Mouse (Mus musculus): Measurements from ENCODE around the gene Btbd35f13.
"Not testable (repeated sequence)": the region's sequence is repeated elsewhere in the genome, so short reads cannot be mapped to it uniquely, and the experiment has no call there.

Gene Btbd35f13

GRCm38 (mm10) chrX:33656872-33657271 lies at the start of gene Btbd35f13:
Gene Btbd35f13 (plus strand): TSS chrX:33657172.
- DNase-seq (ENCODE audit: low spot score) = not testable (repeated sequence)

GRCm38 (mm10) chrX:33702249-33702648 lies 45.3 kb downstream of the Btbd35f13 start, which contains the start of gene Btbd35f14:
Gene Btbd35f14 (minus strand): TSS chrX:33702349.
- DNase-seq (ENCODE audit: low spot score) = not testable (repeated sequence)
